In genomic region chr2:54022708-54023107, GRCm38 (mm10) we compare ENCODE assay signal across 28 mouse cellular contexts.
"Had no signal": no experiment of that assay in that cellular context is flagged by ENCODE, and none has a peak within 500 bp of the region (broad histone marks: within the 10 kb centered on the region; RNA-seq: fewer than 3 reads in every experiment).

No protein-coding gene starts in this region.

- H3K9ac ChIP-seq: embryonic facial prominence, embryonic 12.5 days; embryonic facial prominence, embryonic 13.5 days; embryonic facial prominence, embryonic 15.5 days; forebrain, embryonic 12.5 days; forebrain, embryonic 13.5 days; forebrain, embryonic 15.5 days; forebrain, postnatal 0 days had no signal

- H3K27me3 ChIP-seq: embryonic facial prominence, embryonic 12.5 days; embryonic facial prominence, embryonic 13.5 days; embryonic facial prominence, embryonic 15.5 days; forebrain, embryonic 12.5 days; forebrain, embryonic 13.5 days; forebrain, embryonic 15.5 days had no signal

- H3K4me1 ChIP-seq: embryonic facial prominence, embryonic 10.5 days; embryonic facial prominence, embryonic 12.5 days; embryonic facial prominence, embryonic 13.5 days; embryonic facial prominence, embryonic 15.5 days; forebrain, embryonic 10.5 days; forebrain, embryonic 12.5 days; forebrain, embryonic 13.5 days; forebrain, embryonic 15.5 days had no signal

- H3K27ac ChIP-seq: embryonic facial prominence, embryonic 10.5 days; embryonic facial prominence, embryonic 12.5 days; embryonic facial prominence, embryonic 13.5 days; embryonic facial prominence, embryonic 15.5 days; forebrain, embryonic 10.5 days; forebrain, embryonic 12.5 days; forebrain, embryonic 13.5 days; forebrain, embryonic 15.5 days; gastrocnemius, adult 2 months had no signal

- H3K36me3 ChIP-seq: embryonic facial prominence, embryonic 10.5 days; embryonic facial prominence, embryonic 12.5 days; embryonic facial prominence, embryonic 13.5 days; embryonic facial prominence, embryonic 15.5 days; forebrain, embryonic 10.5 days; forebrain, embryonic 12.5 days; forebrain, embryonic 15.5 days had no signal

- ATAC-seq: forebrain, embryonic 13.5 days; forebrain, embryonic 14.5 days; forebrain, embryonic 15.5 days; forebrain, embryonic 16.5 days; forebrain, postnatal 0 days had no signal

- DNase-seq: cerebellum, adult 18-20 months; cerebellum, adult 2 months; cerebellum, adult 8-10 months; cerebellum, adult 9-10 months; cerebellum, adult 9-11 months; cerebellum, postnatal 10 days; cerebellum, postnatal 14 days; cerebellum, postnatal 25 days; cerebellum, postnatal 36 days; embryo, embryonic 11 days; forebrain, postnatal 0 days; gastrocnemius, adult 2 months; gastrocnemius, postnatal 10 days; gastrocnemius, postnatal 14 days; gastrocnemius, postnatal 25 days; gastrocnemius, postnatal 36 days; heart, adult 11 months had no signal

- H3K4me3 ChIP-seq: embryonic facial prominence, embryonic 10.5 days; embryonic facial prominence, embryonic 12.5 days; embryonic facial prominence, embryonic 13.5 days; embryonic facial prominence, embryonic 15.5 days; erythroblast, embryonic 14.5 days; forebrain, embryonic 10.5 days; forebrain, embryonic 12.5 days; forebrain, embryonic 13.5 days; forebrain, embryonic 15.5 days; gastrocnemius, adult 2 months had no signal

- H3K9me3 ChIP-seq: embryonic facial prominence, embryonic 10.5 days; embryonic facial prominence, embryonic 12.5 days; embryonic facial prominence, embryonic 13.5 days; embryonic facial prominence, embryonic 15.5 days; forebrain, embryonic 10.5 days; forebrain, embryonic 12.5 days; forebrain, embryonic 13.5 days; forebrain, embryonic 15.5 days had no signal

- H3K4me2 ChIP-seq: embryonic facial prominence, embryonic 12.5 days; embryonic facial prominence, embryonic 13.5 days; embryonic facial prominence, embryonic 15.5 days; forebrain, embryonic 12.5 days; forebrain, embryonic 13.5 days; forebrain, embryonic 15.5 days had no signal
